Mouse (Mus musculus) embryo, embryonic 11 days (tissue): ENCODE data around the gene Mymx.
A peak's percentile ranks its signal among the peaks of the same experiment; 100 is the strongest.

Experiments used
- DNase-seq: peaks from one replicate; pipeline ENCODE4 v3.0.0-alpha.2; 2015

Gene Mymx

DNA sequence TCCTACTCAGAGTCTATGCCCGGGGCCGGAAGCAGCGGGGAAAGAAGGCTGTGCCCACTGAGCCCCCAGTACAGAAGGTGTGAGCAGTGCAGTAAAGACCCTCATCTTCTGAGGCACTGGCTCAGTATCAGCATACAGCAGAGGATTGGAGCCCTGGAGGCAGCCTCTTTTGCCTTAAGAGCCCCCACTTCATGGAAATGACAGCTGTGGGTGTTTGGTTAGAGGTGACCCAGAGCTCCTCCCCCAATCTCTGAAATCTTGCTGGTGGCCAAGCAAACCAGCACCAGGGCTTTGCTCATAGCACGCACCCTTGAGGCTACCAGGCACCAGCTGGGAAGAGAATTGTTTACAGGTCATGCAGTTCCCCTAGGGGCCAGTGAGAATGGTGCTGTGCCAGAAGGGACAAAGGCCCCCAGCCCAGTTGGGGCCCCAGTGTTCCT is 34.7 kb downstream of the Mymx start:
- peak; percentile 37 for DNase-seq

DNA sequence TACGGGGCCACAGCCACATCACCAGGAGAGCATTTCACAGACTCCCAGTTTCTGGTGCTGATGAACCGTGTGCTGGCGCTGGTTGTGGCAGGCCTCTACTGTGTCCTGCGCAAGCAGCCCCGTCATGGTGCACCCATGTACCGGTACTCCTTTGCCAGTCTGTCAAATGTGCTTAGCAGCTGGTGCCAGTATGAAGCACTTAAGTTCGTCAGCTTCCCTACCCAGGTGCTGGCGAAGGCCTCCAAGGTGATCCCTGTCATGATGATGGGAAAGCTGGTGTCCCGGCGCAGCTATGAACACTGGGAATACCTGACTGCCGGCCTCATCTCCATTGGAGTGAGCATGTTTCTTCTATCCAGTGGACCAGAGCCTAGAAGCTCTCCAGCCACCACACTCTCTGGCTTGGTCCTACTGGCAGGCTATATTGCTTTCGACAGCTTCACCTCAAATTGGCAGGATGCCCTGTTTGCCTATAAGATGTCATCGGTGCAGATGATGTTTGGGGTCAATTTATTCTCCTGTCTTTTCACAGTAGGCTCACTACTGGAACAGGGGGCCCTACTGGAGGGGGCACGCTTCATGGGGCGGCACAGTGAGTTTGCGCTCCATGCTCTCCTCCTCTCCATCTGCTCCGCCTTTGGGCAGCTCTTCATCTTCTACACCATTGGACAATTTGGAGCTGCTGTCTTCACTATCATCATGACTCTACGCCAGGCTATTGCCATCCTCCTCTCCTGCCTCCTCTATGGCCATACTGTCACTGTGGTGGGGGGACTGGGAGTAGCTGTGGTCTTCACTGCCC is 35.3 kb downstream of the Mymx start:
- no peak for DNase-seq

DNA sequence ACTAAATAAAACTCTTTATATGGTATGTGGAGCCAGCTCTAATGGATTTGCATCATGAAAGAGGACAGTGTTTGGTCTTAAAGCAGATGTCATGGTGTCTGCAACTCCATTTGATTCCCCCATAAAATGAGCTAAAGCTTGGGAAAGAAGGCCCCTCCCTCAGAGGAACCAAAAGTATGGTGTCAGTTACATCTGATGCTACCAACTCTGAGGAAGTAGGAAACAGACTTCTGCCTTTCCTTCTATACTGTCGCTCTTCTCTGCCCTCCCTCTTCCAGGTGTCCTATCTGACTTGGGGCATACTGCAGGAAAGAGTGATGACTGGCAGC is 35.9 kb downstream of the Mymx start:
- DNase-seq: no peak

DNA sequence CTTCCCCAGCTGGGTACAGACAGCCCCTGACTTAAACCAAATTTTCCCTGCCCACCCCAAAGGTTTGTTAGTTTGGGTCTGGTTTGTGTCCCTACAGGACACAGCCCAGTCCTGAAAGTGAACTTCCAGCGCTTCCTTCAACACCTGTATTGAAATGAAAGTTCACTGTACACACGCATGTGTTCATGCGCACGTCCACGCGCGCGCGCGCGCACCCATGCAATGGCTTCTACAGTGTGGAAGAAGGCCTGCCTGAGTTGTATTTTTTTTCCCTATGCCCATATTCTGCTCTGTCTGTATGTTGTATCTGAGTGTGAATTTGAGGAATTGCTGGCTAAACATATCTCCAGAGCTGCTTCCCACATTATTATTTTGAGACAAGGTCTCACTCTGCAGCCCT is 36.8 kb downstream of the Mymx start:
- no peak for DNase-seq

DNA sequence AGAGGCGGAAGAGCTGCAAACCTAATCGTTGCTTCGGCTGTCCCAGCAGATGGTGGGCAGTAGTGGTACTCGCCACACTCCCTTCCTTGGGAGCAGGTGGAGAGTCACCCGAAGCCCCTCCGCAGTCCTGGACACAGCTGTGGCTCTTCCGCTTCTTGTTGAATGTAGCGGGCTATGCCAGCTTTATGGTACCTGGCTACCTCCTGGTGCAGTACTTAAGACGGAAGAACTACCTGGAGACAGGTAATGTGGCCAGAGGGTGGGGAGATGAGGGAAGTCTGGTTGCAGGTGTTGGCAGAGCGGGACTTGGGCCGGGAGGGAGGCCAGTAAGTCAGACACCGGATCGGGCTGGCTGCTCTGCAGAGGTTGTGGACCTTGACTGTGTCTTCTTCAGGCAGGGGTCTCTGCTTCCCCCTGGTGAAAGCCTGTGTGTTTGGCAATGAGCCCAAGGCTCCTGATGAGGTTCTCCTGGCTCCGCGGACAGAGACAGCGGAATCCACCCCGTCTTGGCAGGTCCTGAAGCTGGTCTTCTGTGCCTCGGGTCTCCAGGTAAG is 37.3 kb downstream of the Mymx start:
- no peak for DNase-seq

DNA sequence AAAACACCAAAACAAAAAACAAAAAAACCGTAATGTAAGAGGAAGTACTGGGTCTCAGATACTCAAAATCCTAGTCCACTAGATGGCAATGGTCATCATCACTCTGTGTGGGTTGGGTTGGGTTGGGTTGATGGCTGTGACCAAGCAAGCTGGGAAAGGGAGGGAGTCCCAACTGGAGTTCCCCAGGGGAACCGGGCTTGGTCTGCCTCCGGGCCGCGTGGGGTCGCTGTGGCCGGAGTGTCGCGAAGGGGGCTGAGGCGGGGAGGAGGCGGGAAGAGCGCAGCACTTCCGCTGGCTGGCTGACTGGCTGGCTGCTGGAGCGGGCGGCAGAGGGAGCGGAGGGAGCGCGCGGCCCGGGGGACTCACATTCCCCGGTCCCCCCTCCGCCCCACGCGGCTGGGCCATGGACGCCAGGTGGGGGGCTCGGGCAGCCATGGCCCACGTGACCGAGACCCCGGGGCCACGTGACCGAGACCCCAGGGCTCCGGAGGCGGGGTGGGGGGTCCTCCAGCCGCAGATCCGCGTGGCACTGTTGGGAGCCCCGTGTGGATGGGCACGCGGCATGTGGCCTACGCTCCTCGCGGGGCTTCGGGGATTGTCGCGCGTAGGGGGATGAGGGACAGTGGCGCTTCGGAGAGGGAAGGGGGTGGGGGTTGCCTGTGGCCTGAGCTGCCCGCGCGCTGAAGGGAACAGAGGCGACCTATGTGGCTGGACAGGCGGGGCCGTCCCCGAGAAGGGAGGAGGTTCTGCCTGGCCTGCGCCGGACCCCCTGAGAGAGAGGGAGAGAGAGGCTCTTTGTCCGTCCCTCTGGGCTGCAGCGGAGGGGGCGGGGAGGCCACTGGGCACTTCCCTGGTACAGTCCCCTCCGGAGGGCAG is 38.0 kb downstream of the Mymx start, which contains the start of gene Slc35b2:
Gene Slc35b2, plus strand, starts transcription at position 220 of the 876 bp plus-strand sequence.
- DNase-seq: peak; percentile 95

DNA sequence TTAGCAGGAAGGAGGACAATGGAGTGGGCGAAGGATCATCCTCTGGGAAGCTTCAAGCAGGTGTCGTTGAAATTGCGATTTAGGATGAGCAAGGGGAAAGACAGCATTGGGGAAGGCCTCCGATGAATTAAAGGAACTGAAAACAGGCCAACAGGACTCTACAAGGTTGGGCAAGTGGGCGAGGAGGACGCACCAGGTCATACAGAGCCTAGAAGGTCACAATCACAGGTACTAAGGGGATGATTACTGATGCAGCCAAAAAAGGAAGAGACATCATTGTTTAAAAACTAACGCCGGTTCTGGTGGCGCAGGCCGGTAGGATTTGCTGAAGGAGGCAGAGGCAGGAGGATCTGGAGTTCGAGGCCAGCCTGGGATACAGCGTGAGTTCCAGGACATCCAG is 38.7 kb downstream of the Mymx start:
- no peak for DNase-seq

DNA sequence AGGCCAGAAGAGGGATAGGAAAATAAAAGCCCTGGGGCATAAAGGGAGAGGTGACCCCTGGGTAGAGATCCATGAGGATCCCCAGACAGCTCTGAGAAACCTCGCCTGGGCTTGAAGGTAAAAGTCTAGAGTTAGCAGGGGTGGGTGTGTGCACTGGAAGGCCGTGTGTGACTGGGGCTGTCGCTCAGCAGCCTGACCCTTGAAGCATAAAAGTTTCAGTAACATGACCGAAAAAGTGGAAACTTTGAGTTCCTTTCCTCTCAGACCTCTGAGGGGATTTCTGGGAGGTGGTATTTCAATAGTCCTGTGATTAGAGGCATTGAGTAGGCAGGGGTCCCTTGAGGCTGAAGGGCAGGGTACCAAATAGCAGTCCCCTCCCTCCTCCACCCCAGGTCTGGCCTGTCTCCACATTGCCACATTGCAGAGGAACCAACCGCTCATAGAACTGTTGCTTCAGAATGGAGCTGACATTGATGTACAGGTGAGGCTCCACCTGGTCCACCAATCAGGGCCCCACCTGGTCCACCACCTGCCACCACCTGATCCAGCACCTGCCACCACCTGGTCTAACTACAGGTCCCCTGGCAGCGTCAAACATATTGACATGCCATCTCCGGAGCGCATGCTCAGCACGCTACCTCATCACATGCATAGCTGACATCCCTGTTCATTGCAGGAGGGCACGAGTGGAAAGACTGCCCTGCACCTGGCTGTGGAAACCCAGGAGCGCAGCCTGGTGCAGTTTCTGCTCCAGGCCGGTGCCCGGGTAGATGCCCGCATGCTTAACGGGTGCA is 42.0 kb downstream of the Mymx start:
- no peak for DNase-seq

DNA sequence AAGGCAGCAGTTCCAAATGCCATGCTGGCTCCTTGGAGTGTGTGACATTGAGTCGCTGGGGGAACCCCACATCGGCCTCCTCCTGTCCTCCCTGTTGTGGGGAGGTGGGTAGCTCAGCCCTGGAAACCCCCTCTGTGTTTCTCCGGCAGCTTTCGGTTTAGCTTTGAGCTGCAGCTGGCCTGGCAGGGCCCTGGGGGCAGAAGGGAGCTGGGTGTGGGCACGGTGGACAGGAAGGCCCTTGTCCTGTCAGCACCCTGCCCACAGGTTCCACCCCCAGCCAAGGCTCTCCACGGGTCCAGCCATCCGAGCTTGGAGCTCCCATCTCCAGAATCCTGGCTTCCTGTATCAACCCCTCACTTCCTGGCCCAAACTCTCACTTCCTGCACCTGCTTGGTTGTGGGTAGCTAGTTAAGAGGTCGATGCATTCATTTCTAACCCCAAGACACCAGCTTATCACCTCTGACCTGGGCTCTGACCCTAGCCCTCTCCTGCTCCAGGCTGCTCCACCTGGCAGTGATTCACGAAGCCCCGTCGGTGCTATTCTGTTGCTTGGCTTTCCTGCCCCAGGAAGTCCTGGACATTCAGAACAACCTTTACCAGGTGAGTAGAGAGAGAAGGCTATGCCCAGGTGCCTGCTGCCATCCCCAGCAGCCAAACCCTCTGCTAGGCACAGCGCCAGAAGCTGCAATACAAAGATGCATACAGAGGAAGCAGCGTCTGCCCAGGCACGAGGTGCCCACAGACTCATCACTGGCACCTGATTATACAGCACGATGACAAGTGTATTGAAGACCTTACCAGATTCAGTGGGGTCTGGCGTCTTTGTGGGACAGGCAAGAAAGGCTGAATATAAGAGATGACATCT is 43.7 kb downstream of the Mymx start:
- no peak for DNase-seq

DNA sequence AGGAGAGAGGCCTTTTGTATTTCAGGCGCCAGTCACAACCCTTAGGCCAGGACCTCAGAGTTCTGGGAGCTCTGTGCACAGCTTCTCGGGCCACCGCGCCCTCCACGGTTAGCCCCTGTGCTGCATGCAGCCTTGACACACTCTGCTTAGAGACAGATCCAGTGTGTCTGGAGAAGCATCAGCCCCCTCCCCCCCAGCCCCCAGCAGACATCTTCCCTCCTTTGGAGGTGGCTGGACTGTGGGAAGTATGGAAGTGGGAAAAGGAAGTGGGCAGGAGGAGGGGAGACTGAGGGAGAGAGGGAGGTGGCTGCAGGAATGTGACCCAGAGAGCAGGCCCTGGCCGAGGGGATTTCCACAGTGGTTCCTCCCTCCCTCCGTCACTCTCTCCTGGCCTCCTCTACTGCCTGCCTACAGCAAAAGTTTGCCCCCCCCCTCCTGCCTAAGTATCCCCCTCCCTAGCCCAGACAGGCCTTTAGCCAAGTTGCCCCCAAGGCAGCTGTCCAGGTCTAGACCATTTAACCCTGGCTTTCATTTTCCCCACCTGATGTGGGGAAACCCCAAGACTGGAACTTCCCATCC is 44.6 kb downstream of the Mymx start:
- no peak for DNase-seq

DNA sequence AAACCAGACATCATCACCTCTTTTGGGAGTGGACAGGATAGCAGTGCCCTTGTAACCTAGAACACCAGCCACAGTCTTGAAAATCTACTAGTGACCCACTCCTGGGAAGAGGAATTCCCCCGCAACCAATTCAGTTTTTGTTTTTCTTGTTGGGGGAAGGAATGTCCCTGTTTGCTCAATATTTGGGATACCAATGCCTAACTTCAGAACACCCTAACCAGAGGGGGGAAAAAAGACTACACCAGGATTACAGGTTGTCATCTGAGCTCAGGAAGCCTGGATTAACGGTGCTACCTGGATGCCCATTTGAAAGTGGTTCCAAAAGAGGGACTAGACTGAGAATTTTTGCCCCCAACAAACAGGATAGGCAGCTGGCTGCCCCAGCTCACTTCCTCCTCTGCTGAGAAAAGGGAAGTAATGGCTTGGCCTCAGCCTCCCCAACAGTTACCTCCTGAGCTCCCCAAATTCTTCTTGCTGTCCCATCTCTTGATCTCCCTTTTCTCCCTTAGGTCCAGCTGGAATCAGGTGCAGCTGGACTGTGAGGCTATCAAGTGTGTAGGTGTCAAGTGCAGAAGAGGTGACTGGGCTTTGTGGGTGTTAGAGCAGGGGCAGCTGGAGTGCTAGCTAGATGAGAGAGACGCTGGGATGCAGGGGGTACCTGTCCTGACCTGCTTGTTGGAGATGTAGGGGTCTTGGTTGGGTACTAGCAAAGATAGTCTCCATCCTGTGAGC is 45.2 kb downstream of the Mymx start:
- no peak for DNase-seq

DNA sequence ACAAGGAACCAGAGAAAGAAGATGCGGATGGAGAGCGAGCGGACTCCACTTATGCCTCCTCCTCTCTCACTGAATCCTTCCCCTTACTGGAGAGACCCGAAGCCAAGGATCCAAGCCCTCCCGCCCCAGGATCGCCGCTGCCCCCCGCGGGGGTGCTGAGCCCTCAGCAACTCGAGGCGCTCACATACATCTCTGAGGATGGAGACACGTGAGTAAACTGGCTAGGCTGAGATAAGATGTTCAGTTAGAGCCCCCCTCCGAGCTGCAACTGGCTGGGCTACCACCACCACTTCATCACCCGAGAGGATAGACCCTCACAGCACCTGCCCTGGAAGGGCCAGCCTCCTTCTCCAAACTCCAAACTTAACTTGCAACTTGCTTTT is 45.8 kb downstream of the Mymx start:
- no peak for DNase-seq

DNA sequence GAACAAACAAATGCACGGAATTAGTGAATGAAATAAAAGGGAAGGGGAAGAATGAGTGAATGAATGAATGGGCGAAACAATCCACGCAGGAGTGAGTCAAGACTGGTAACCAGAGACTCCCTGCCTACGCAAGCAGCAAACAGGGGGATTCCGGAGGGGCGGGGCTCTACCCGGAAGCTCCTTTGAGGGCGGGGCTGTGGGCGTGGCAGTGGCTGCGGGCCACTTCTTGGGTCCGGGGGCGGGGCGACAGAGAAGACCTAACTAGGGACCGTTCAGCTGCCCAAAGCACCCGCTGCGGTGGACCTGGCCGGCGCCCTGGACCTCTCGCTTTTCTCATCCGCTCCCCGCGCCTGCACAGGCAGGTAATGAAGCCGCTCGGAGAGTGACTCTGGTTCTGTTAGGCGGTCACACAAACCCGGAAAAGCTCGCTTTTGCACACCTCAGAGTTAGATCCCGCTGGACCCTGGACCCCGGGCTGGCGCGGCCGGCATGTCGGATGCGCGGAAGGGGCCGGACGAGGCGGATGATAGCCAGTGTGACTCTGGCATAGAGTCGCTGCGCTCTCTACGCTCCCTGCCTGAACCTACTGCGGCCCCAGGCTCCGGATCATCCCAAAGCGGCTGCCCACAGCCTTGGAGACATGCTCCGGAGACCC is 46.3 kb downstream of the Mymx start, which contains the start of gene Nfkbie:
Gene Nfkbie, plus strand, starts transcription at position 252 of the 655 bp plus-strand sequence.
- DNase-seq: peak; percentile 97

DNA sequence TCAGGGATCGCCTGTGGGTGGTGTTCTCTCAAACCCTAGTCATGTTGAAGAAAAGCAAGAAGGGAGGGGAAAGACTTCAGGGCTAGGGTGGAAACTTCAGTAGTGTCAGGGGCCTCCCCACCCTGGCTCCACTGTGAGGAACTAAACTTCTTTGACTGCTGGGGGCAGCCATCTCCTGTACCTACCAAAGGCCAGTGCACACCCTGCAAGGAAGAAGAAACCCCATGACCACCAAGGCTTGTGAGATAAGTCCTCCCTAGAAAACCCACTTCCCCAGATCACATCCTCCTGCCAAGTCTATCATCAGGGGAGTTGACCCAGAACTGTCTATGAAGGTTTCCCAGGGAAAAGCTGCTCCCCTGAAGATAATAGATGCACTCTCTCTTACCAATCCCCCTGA is 47.5 kb downstream of the Mymx start:
- no peak for DNase-seq

DNA sequence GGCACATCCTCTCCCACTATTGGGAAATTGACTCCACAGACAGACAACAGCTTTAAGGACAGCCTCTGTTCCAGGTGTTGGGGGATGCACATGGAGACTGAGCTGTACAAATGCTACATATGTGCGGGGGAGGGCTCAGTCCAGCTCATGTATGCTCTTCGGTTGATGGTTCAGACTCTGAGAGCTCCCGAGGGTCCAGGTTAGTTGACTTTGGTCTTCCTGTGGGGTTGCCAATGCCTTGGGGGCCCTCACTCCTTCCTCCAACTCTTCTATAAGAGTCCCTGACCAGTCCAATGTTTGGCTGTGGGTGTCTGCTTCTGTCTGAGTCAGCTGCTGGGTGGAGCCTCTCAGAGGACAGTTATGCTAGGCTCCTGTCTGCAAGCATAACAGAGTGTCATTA is 48.8 kb downstream of the Mymx start:
- DNase-seq: no peak

DNA sequence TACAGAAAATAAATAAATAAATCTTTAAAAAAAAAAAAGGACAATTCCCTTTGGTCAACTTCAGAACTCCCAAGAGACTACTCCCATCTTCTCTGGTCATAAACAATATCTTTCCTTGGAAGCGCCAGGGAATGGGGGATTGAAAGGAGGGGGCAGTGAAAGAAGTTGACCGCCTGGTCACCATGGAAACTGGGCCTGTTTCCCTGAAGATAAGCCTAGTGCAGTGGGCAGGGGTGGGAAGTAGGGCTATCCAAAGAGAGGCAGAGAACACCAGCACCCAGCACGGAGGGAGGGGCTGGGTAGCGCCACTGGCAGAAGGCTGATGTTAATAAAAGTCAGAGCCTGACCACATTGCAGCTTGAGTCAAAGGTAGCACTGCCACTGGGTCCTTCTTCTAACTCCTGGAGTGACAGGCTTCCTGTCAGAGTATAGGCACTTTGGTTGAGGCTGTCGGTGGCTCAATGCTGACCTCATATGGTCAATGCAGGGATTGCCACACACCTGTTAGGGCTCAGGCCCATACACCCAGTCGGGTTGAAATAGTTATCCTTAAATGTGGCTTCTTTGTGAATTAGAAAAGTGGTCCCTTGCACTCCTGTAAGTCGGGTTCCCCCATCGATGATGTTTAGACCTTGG is 50.0 kb downstream of the Mymx start:
- DNase-seq: peak; percentile 81

DNA sequence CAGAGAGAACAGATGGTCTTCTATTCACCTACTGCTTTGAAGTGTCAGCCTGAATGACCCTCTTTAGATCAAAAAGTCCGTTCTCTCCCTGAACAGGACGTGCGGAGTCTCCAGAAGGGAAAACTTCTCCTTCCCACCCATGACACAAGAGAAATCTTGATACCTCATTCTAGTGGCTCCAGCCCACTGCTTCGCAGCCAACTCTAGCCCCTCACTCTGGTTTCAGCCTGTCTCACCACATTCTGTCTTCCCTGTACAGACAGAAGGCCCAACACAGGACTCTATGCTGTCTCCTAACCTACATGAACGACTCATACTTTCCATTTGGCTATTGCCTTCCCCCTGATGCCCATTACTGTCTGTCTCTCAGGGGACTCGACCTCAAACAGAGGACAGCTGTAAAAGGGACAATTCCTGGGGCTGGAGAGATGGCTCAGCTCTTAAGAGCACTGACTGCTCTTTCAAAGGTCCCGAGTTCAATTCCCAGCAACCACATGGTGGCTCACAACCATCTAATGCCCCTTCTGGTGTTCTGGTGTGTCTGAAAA is 50.6 kb downstream of the Mymx start:
- no peak for DNase-seq
